Mouse (Mus musculus) spleen, postnatal 36 days (tissue): ENCODE results near the gene F8.
"Not testable (repeated sequence)": the region's sequence is repeated elsewhere in the genome, so short reads cannot be mapped to it uniquely, and the experiment has no call there.

ENCODE experiments used
- DNase-seq, 2 experiments: peaks; one replicate each; pipeline ENCODE4 v3.0.0; 2022; ENCODE audit warnings: low spot score in 2 of 2, mixed read lengths in 1 of 2

Gene F8

GRCm38 (mm10) chrX:75382195-75382771, at the start of gene F8, which contains the start of gene Fundc2:
Gene F8, minus strand, starts transcription at chrX:75382615.
Gene Fundc2, plus strand, starts transcription at chrX:75382399.
- peak; percentile 41 to 72 for DNase-seq

DNA sequence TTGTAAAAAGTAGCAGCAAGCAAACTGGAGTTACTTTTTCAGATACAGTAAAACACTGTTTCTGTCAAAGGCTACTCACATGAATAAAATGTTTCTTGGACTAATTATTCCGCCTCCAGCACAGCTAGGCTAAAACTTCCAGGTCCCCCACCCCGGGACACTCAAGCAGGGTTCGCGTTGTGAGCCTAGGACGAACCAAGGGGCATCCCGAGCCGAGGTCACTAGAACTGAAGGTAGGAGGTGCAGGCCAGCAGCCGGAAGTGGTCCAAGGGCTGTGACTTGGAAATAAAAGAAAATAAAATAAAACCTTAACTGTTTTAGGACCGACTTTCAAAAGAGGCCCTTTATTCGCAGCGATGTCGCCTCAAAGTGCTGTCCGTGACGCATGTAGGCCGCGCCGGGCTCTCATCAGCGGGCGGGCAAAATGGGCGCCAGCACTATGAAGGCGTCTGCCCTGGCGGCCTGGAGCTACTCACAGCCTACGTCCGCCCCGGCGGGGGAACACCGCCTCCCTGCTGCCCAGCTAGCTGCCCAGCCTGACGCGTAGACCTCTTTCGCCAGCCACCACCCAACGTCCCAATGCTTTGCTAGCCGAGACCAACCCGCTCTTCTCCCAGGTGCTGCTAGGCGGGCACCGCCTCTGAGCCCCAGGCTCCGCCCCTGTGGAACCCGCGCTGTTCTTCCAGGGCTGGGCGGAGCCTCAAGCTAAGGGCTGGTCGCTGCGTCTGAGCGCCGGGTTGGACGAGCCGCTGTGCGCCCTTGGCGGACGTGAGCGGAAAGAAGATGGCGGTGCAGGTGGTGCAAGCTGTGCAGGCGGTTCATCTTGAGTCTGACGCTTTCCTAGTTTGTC, 33.7 kb upstream of the F8 start, which contains the start of the genes Cmc4, Mtcp1 and Brcc3:
Gene Cmc4, minus strand, starts transcription at position 649 of the 850 bp plus-strand sequence.
Gene Mtcp1, minus strand, starts transcription at position 653 of the 850 bp plus-strand sequence.
Gene Brcc3, plus strand, starts transcription at position 693 of the 850 bp plus-strand sequence.
- peak; percentile 91 to 92 for DNase-seq

DNA sequence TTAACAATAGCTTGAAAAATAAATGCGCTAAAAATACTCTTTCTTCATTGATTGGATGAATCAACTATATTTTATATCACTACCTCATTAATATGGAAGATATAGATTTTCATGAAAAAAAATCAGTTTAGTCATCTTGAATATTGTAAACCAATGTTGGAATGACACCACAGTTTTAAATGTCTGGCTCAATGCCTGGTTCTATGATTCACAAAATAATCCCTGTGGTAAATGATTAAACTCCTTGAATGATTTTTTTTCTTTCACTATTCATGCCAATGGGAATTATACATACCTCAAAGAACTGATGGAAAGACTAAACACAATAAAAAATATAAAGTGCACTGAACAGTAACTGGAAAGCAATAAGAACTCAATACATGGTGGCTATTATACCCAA, 27.3 kb upstream of the F8 start:
- no peak for DNase-seq

GRCm38 (mm10) chrX:75403350-75403749, 20.9 kb upstream of the F8 start:
- DNase-seq, result no peak

DNA sequence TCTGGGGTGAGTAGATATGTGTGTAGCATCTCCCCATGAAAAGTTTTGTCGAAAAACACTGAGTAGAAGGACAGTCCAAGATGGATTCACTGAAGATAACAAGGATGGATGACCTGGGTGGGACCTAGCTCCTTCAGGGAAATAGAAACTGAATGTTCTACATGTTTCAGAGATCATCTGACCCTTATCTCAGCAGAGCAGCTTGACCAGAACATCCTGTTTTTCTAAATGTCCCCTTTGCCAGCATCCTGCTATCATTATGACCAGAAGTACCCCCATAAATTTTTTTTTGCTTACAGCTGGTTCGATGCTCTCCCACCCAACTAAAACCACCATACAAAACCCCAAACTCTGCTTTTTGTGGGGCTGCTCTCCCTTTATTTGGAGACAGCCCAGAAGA, 20.3 kb upstream of the F8 start:
- DNase-seq, result peak in 1 of 2 experiments; percentile 14

DNA sequence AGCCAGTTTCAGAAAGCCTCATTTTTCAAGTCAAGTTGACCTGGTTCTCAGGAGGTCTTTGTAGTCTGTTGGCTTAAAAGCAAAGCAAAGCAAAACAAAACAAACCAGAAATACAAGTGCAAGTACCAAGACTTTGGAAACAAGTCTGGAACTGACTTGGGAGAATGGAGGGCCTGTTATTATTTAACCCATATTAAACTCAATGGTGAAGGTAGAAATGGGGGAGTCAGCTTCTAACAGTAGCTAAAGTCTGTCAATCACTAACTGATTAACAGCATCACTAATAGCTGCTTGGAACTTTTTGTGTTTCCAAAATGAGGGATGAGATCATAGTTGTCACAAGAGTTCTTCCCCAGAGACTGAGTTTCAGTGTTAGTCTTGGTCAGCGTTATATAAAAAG, 17.1 kb upstream of the F8 start:
- DNase-seq, result no peak

GRCm38 (mm10) chrX:75381699-75382098, 716 bp downstream of the F8 start:
- no peak for DNase-seq

DNA sequence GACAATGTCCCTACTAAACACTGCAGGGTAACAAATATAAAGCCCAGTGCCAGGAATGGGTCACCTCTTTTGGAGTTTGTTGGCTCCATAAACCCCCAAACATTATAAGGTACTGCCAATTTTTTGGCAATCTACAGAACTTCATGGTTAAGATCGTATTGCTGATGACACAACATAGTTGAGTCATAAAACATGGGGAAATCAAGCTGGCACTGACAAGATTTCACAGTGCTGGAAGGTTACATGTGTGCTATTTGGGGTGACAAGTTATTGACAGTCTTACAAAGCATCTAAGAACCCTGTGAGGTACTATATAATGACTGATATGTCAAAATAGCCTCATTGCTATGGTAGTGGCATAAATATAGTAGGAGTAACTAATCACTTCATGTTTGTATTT, 1.2 kb downstream of the F8 start:
- DNase-seq, result no peak

DNA sequence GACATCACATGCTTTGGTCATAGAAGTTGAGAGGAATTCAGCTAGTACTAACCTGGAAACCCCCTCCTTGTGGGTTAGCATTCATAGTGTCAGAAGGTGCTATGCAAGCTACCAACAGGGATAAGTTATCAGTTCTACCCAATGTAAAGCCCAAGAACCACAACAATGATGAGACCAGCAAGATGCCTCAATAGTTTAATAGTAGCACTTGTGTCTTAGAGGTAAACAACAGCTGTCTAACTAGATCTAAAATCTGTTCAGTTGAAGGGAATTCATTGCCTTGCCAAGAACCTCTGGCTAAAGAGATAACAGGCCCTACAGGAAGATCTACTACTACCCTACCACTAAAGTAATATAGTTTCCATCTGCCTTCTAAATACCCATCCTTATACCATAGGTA, 5.6 kb downstream of the F8 start:
- DNase-seq, result no peak

DNA sequence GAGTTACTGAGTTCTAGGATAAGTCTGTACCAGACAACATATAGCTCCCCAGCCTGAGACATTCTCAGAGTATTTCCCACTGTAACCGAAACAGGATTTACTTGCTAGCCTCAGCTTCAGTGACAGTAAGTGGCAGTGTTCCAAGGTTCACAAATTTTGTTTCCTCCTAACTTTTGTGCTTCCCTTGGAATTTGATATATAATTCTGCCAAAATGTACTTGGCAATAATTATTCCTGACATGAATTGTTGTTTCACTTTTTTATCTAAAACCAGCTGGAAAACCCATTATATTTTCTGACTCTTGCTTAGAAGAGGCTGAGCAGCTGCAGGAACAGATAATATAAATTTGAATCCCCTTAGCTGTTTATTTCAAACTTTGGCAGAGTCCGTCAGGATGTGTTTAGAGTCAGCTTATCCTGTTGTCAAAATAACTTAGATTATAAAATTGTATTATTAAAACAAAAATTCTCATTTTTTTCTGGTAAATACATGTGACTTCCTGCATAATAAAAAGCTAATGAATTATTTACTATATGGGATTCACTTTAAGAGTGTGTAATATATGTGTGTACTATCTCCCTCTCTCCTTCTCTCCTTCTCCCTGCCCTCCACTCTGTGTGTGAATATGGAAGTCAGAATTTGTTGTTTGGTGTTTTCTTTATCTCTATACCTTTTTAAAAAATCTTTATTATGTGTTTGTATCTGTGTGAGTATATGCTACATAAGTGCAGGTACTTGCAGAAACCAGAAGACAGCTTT, 9.6 kb downstream of the F8 start:
- DNase-seq, result no peak

GRCm38 (mm10) chrX:75370197-75370596, 12.2 kb downstream of the F8 start:
- DNase-seq, result no peak

GRCm38 (mm10) chrX:75323556-75323955, 58.9 kb downstream of the F8 start:
- no peak for DNase-seq

DNA sequence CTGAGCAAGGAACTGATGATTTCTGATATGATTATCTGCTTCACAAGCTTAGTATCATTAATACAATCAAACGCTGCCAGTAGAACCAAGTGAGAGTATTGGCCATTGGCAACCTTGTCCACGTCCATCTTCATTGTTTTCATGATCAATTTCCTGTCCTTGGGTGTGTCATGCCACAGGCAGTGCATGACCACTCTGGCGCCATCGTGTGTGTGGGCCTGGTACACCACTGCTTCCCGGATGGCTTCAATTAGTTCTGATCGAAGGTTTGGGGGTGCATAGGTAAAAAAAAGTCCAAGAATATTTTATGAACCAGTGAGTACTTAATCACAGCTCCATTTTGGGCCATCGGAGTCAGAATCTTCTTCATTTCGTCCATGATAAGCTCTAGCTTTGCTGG, 110.7 kb downstream of the F8 start:
- no peak for DNase-seq

DNA sequence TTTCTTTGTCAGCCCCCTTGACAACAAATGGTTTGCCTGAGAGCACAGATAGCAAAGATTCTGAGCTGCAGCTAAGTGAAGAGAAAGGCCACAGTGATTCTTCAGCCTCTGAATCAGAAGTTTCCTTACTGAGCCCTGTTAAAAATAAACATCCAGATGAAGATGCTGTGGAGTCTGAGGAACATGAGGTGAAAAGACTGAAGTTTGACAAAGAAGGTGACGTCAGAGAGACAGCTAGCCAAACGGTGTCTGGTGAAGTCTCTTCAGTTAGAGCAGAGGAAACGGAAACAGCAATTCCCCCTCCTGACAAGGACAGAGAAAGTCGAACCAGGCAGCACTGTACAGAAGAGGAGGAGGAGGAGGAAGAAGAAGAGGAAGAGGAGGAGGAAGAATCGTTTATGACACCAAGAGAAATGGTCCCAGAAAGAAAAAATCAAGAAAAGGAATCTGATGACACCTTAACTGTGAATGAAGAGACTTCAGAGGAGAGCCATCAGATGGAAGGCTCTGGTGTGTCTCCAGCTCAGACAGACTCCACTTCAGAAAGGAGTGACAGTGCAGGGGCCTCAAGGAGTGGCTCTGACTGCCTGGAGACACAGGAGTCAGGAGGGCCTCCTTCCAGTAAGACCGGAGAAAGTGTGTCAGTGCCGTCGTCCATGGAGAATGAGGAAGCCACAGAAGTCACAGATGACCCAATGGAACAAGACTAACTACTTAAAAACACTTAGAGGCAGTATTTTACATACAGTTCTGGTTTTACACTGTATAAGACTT, 148.6 kb downstream of the F8 start:
- not testable (repeated sequence) for DNase-seq

- no peak for DNase-seq
These were observed 151.0 kb downstream of the F8 start for GRCm38 (mm10) chrX:75231456-75231855.

- no peak for DNase-seq
These were observed 218.7 kb downstream of the F8 start, which contains the start of gene Smim9 for GRCm38 (mm10) chrX:75163670-75164069. Gene Smim9, minus strand, starts transcription at chrX:75163770.

- peak; percentile 22 to 34 for DNase-seq
These were observed 226.7 kb downstream of the F8 start for GRCm38 (mm10) chrX:75155576-75156243.

- no peak for DNase-seq
These were observed 230.2 kb downstream of the F8 start for GRCm38 (mm10) chrX:75152249-75152648.

- no peak for DNase-seq
These were observed 232.1 kb downstream of the F8 start for GRCm38 (mm10) chrX:75150304-75150703.

DNA sequence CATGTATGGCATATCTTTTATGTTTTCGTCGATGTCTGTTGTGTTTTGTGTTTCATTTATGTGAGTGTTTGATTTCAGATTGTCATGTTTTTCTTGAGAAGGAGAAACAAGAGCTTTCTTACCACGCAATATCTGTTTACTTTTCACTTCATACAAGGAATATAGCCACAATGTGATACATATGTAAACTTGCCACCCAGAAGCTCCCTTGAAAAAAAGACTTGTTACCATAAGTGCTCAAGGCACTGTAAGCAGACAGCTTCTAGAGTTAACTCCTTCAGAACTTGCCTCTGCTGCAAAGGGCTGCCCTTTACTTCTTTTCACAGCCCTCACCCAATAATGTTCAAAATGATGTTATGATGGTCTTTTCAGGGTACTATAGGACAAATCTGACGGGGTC, 234.0 kb downstream of the F8 start:
- DNase-seq, result no peak

DNA sequence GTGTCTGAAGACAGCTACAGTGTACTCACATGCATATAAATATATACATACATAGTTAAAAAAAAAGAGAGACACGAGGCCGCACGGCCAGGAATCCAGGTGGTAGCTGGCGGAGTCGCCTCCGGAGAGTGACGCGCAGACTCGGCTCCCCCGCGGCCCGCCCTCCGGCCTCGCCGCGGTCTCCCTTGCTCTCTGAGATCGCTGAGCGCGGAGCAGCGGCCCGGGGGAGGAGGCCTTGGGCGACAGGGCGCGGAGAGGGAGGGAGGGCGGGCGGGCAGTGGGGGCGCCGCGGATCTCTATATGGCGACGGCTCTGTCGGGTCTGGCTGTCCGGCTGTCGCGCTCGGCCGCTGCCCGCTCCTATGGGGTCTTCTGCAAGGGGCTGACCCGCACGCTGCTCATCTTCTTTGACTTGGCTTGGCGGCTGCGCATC, 239.3 kb downstream of the F8 start:
- DNase-seq, result peak; percentile 5 to 8
